Mouse (Mus musculus) hindbrain, embryonic 14.5 days (tissue): ENCODE measurements around the gene Mfsd6l. TPM values are rescaled to one million over a fixed set of nuclear protein-coding genes. Genes with fewer than 3 reads are reported as not detected.

Source experiments
- ATAC-seq: fragments of 200-750 bp; cut with Nextera tagmentation; 2 replicates; pipeline ENCODE4 v1.8.0; 2017; ENCODE audit warnings: moderate number of reproducible peaks, mild to moderate bottlenecking, moderate TSS enrichment, moderate library complexity; ENCODE audit not compliant: low FRiP score
- DNase-seq: peaks from one replicate; pipeline ENCODE4 v3.0.0-alpha.2; 2015; ENCODE audit warnings: low spot score
- H3K27ac ChIP-seq: fragments of 300-500 bp; sonication (generic); 2 replicates; pipeline ENCODE4 v1.5.1; 2014; ENCODE audit warnings: mild to moderate bottlenecking, moderate library complexity
- H3K27me3 ChIP-seq: fragments of 300-500 bp; sonication (generic); 2 replicates; pipeline ENCODE4 v1.6.1; 2014; ENCODE audit warnings: mild to moderate bottlenecking, low read length, mixed read lengths; ENCODE audit not compliant: control insufficient read depth, insufficient read depth
- H3K36me3 ChIP-seq: fragments of 300-500 bp; sonication (generic); replicated peaks from 2 replicates; pipeline ENCODE4 v1.6.1; 2014; ENCODE audit not compliant: control insufficient read depth, insufficient read depth
- H3K4me1 ChIP-seq: fragments of 300-500 bp; sonication (generic); replicated peaks from 2 replicates; pipeline ENCODE4 v1.6.1; 2014; ENCODE audit warnings: antibody characterized with exemption, low read length, mixed read lengths; ENCODE audit not compliant: control insufficient read depth, insufficient read depth
- H3K4me2 ChIP-seq: fragments of 300-500 bp; sonication (generic); replicated peaks from 2 replicates; pipeline ENCODE4 v1.6.1; 2014; ENCODE audit warnings: mild to moderate bottlenecking, moderate library complexity
- H3K4me3 ChIP-seq: fragments of 300-500 bp; sonication (generic); replicated peaks from 2 replicates; pipeline ENCODE4 v1.5.1; 2014; ENCODE audit warnings: mild to moderate bottlenecking, low read length
- H3K9ac ChIP-seq: fragments of 300-500 bp; sonication (generic); 2 replicates; pipeline ENCODE4 v1.6.1; 2014
- H3K9me3 ChIP-seq: fragments of 300-500 bp; sonication (generic); 2 replicates; pipeline ENCODE4 v1.6.1; 2016; ENCODE audit warnings: low read length; ENCODE audit not compliant: control insufficient read depth
- WGBS: fragments of 180-500 bp; shearing (Covaris S2); extraction: QIAGEN DNeasy Blood & Tissue Kit; methylation state at CpG from one replicate; pipeline ENCODE4 v1.1.7; 2014; 5-methylcytosine and 5-hydroxymethylcytosine counted together
- polyA plus RNA-seq: library from polyadenylated mRNA; unstranded; fragments of >200 nt; fragmentation: Nextera tagmentation; extraction: Ambion mirVana; gene quantifications from 2 replicates; pipeline ENCODE4 v1.2.1, GENCODE M21; 2014

Mfsd6l gene
- polyA plus RNA-seq, 1 experiment from 2014 or later, result not detected

GRCm38 (mm10) chr11:68531066-68531806 lies 24.8 kb upstream of the Mfsd6l start:
- WGBS, result 27% methylated on average over 16 of the region's 16 CpGs
- Histone ChIP-seq H3K9me3 (no peaks in the 10 kb centered on the region), H3K36me3 (no peaks in the 10 kb centered on the region), H3K27me3 (no peaks in the 10 kb centered on the region), H3K4me1 (no peaks in the 10 kb centered on the region), H3K4me2 (no peak overlapping the region), H3K27ac (no peak overlapping the region), H3K4me3 (no peak overlapping the region), H3K9ac (no peak overlapping the region)
- no peak for DNase-seq
- no peak for ATAC-seq

GRCm38 (mm10) chr11:68531941-68532535 lies 23.9 kb upstream of the Mfsd6l start:
- DNase-seq (no peak), ATAC-seq (no peak)
- Histone ChIP-seq H3K4me1 (no peaks in the 10 kb centered on the region), H3K9ac (no peak overlapping the region), H3K27ac (no peak overlapping the region), H3K27me3 (no peaks in the 10 kb centered on the region), H3K4me2 (no peak overlapping the region), H3K4me3 (no peak overlapping the region), H3K9me3 (no peaks in the 10 kb centered on the region), H3K36me3 (no peaks in the 10 kb centered on the region)
- WGBS, result 76% methylated on average over 11 of the region's 11 CpGs

GRCm38 (mm10) chr11:68532773-68533172 lies 23.2 kb upstream of the Mfsd6l start:
- Histone ChIP-seq H3K9ac (no peak overlapping the region), H3K36me3 (no peaks in the 10 kb centered on the region), H3K27ac (no peak overlapping the region), H3K9me3 (no peaks in the 10 kb centered on the region), H3K27me3 (no peaks in the 10 kb centered on the region), H3K4me3 (no peak overlapping the region), H3K4me1 (no peaks in the 10 kb centered on the region), H3K4me2 (no peak overlapping the region)
- WGBS, result 91% methylated on average over 5 of the region's 5 CpGs
- DNase-seq, result no peak
- no peak for ATAC-seq

- Histone ChIP-seq H3K9ac (no peak overlapping the region), H3K36me3 (no peaks in the 10 kb centered on the region), H3K27ac (no peak overlapping the region), H3K9me3 (no peaks in the 10 kb centered on the region), H3K4me3 (no peak overlapping the region), H3K4me2 (no peak overlapping the region), H3K27me3 (no peaks in the 10 kb centered on the region), H3K4me1 (no peaks in the 10 kb centered on the region)
- WGBS, result 81% methylated on average over 6 of the region's 6 CpGs
- ATAC-seq (no peak), DNase-seq (no peak)
Measured at GRCm38 (mm10) chr11:68533971-68534475, 22.0 kb upstream of the Mfsd6l start.

GRCm38 (mm10) chr11:68536026-68536425 lies 20.0 kb upstream of the Mfsd6l start:
- WGBS, result 73% methylated on average over 4 of the region's 4 CpGs
- H3K4me1 ChIP-seq, result no peaks in the 10 kb centered on the region

GRCm38 (mm10) chr11:68536465-68536864 lies 19.5 kb upstream of the Mfsd6l start:
- Histone ChIP-seq H3K36me3 (no peaks in the 10 kb centered on the region), H3K4me2 (no peak overlapping the region), H3K27me3 (no peaks in the 10 kb centered on the region), H3K9ac (no peak overlapping the region), H3K27ac (no peak overlapping the region), H3K4me1 (no peaks in the 10 kb centered on the region), H3K4me3 (no peak overlapping the region), H3K9me3 (no peaks in the 10 kb centered on the region)
- DNase-seq (no peak), ATAC-seq (no peak)
- WGBS, result 47% methylated on average over 4 of the region's 4 CpGs

More at GRCm38 (mm10) chr11:68536026-68536425, 20.0 kb upstream of the Mfsd6l start:
- Histone ChIP-seq H3K27ac (no peak overlapping the region), H3K36me3 (no peaks in the 10 kb centered on the region), H3K4me3 (no peak overlapping the region), H3K27me3 (no peaks in the 10 kb centered on the region), H3K9me3 (no peaks in the 10 kb centered on the region), H3K9ac (no peak overlapping the region), H3K4me2 (no peak overlapping the region)
- no peak for DNase-seq
- ATAC-seq, result no peak

GRCm38 (mm10) chr11:68539621-68540020 lies 16.4 kb upstream of the Mfsd6l start:
- no peak overlapping the region for H3K4me2 ChIP-seq
- DNase-seq (no peak), ATAC-seq (no peak)
- no peaks in the 10 kb centered on the region for H3K9me3 ChIP-seq
- no peak overlapping the region for H3K9ac ChIP-seq
- no peak overlapping the region for H3K27ac ChIP-seq
- no peaks in the 10 kb centered on the region for H3K4me1 ChIP-seq
- no peaks in the 10 kb centered on the region for H3K27me3 ChIP-seq
- no peak overlapping the region for H3K4me3 ChIP-seq
- no peaks in the 10 kb centered on the region for H3K36me3 ChIP-seq
- WGBS, result 65% methylated on average over 5 of the region's 5 CpGs

GRCm38 (mm10) chr11:68544554-68544953 lies 11.4 kb upstream of the Mfsd6l start:
- Histone ChIP-seq H3K4me3 (no peak overlapping the region), H3K27ac (no peak overlapping the region), H3K9me3 (no peaks in the 10 kb centered on the region), H3K4me2 (no peak overlapping the region), H3K36me3 (no peaks in the 10 kb centered on the region), H3K9ac (no peak overlapping the region), H3K4me1 (no peaks in the 10 kb centered on the region), H3K27me3 (no peaks in the 10 kb centered on the region)
- DNase-seq, result no peak
- WGBS, result 11% methylated on average over 8 of the region's 8 CpGs
- no peak for ATAC-seq

- Histone ChIP-seq H3K27ac (no peak overlapping the region), H3K4me3 (no peak overlapping the region), H3K27me3 (no peaks in the 10 kb centered on the region), H3K4me1 (no peaks in the 10 kb centered on the region), H3K4me2 (no peak overlapping the region), H3K9me3 (no peaks in the 10 kb centered on the region), H3K36me3 (no peaks in the 10 kb centered on the region), H3K9ac (no peak overlapping the region)
- 54% methylated on average over 7 of the region's 7 CpGs for WGBS
- DNase-seq, result no peak
- ATAC-seq, result no peak
Measured at GRCm38 (mm10) chr11:68545172-68545571, 10.8 kb upstream of the Mfsd6l start.
